Mouse (Mus musculus) layer of hippocampus, postnatal 25 days (tissue): ENCODE measurements around the gene Ngef. TPM values are rescaled to one million over a fixed set of nuclear protein-coding genes. Genes with fewer than 3 reads are reported as not detected.
A peak's percentile ranks its signal among the peaks of the same experiment; 100 is the strongest.
"Not testable (repeated sequence)": the region's sequence is repeated elsewhere in the genome, so short reads cannot be mapped to it uniquely, and the experiment has no call there.

Experiments
- DNase-seq, 2 experiments: peaks; one replicate each; pipeline ENCODE4 v3.0.0; 2022; ENCODE audit warnings: mixed read lengths in 2 of 2, low spot score in 1 of 2; ENCODE audit errors: extremely low spot score in 1 of 2
- total RNA-seq, 2 experiments: library from RNA; stranded (reverse); gene quantifications; 2 replicates each; pipeline ENCODE4 v1.2.3; 2021

Gene Ngef
- total RNA-seq, 2 experiments from 2014 or later = 99.8 to 100 TPM

- no peak for DNase-seq
Observed at GRCm38 (mm10) chr1:87492285-87492684, 81.4 kb downstream of the Ngef start.

- DNase-seq = no peak
Observed at GRCm38 (mm10) chr1:87486386-87486785, 87.3 kb downstream of the Ngef start.

GRCm38 (mm10) chr1:87482546-87482945 lies 91.1 kb downstream of the Ngef start:
- no peak for DNase-seq

GRCm38 (mm10) chr1:87475076-87475895 lies 98.4 kb downstream of the Ngef start:
- peak; percentile 47 to 53 for DNase-seq

- no peak for DNase-seq
Observed at GRCm38 (mm10) chr1:87472576-87472975, 101.1 kb downstream of the Ngef start.

- no peak for DNase-seq
Observed at GRCm38 (mm10) chr1:87471914-87472313, 101.8 kb downstream of the Ngef start.

GRCm38 (mm10) chr1:87469971-87470370 lies 103.7 kb downstream of the Ngef start, which contains the start of gene Snorc:
Gene Snorc, plus strand, starts transcription at chr1:87470271.
- DNase-seq = not testable (repeated sequence)

- DNase-seq = no peak
Observed at GRCm38 (mm10) chr1:87468321-87468720, 105.3 kb downstream of the Ngef start.

- no peak for DNase-seq
Observed at GRCm38 (mm10) chr1:87467469-87467868, 106.2 kb downstream of the Ngef start.

GRCm38 (mm10) chr1:87459856-87460255 lies 113.8 kb downstream of the Ngef start:
- DNase-seq = not testable (repeated sequence)

GRCm38 (mm10) chr1:87458045-87458444 lies 115.6 kb downstream of the Ngef start:
- DNase-seq = no peak

GRCm38 (mm10) chr1:87456425-87456824 lies 117.2 kb downstream of the Ngef start:
- DNase-seq = no peak

GRCm38 (mm10) chr1:87449432-87449831 lies 124.2 kb downstream of the Ngef start:
- no peak for DNase-seq

- peak in 1 of 2 experiments; percentile 85 for DNase-seq
Observed at GRCm38 (mm10) chr1:87447183-87448104, 126.2 kb downstream of the Ngef start.

- DNase-seq = no peak
Observed at GRCm38 (mm10) chr1:87436583-87436982, 137.1 kb downstream of the Ngef start.

GRCm38 (mm10) chr1:87435125-87435524 lies 138.5 kb downstream of the Ngef start:
- DNase-seq = no peak

Other genes starting within 250 kb of the Ngef start
- 100 to 1,000 TPM in 1 of 2 experiments, 10 to 100 TPM in 1; 96.8 to 112 TPM for gene Gigyf2, start 246.9 kb downstream of the Ngef start, total RNA-seq
- gene Kcnj13, start 179.1 kb downstream of the Ngef start, total RNA-seq = 1 to 10 TPM; 1.3 to 1.4 TPM
- not detected for gene Snorc, start 103.6 kb downstream of the Ngef start, total RNA-seq
- under 1 TPM; 0.71 to 0.80 TPM for gene Neu2, start 64.0 kb downstream of the Ngef start, total RNA-seq
- gene Inpp5d, start 46.4 kb upstream of the Ngef start, total RNA-seq = 10 to 100 TPM; 13.4 to 13.8 TPM
- 10 to 100 TPM; 51.5 to 70.2 TPM for gene Atg16l1, start 182.0 kb upstream of the Ngef start, total RNA-seq
- 1 to 10 TPM; 1.3 to 2.5 TPM for gene Sag, start 229.8 kb upstream of the Ngef start, total RNA-seq